Mouse (Mus musculus) liver, postnatal 0 days (tissue): ENCODE results near the gene Tle6.

Experiments used
- CTCF ChIP-seq: sonication (generic); IDR thresholded peaks from 2 replicates; pipeline ENCODE4 v1.5.1; 2016; ENCODE audit warnings: antibody characterized with exemption, low read depth
- EP300 ChIP-seq: IDR thresholded peaks from 2 replicates; pipeline ENCODE4 v1.6.1; 2016; ENCODE audit warnings: antibody characterized with exemption, low read depth, mild to moderate bottlenecking

DNA sequence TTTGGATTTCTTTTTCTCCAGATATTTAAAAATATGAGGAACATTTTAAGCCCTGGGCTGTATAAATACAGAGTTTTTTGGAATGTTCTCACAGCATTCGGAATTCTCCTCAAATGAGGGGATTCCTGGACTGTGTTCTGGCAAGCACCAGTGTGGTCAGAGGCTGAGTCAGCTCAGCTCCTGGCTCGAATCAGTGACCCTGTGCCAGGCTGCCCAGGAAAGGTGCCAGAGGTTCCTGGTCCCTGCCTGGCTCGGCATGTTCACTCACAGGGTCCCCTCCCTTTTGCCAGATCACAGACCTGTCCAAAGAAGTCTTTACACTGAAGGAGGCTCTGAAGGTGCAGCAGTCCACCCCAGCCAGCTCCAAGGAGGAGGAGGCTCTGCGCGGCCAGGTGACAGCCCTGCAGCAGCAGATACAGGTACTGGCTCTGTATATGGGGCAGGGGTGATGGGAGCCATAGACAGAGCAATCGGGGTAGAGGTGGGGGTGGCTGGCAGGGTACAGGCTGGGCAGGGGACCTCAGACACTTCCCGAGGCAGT lies 45.2 kb upstream of the Tle6 start:
- no peak for TF ChIP-seq EP300
- TF ChIP-seq CTCF: no peak
